Mouse (Mus musculus) layer of hippocampus, postnatal 10 days (tissue): ENCODE data around the gene Cstad. TPM values are rescaled to one million over a fixed set of nuclear protein-coding genes. Genes with fewer than 3 reads are reported as not detected.

Source experiments
- DNase-seq, 2 experiments: peaks; one replicate each; pipeline ENCODE4 v3.0.0; 2021; ENCODE audit warnings: low spot score in 2 of 2
- total RNA-seq, 2 experiments: library from RNA; stranded (reverse); gene quantifications; 2 replicates each; pipeline ENCODE4 v1.2.3; 2021

Gene Cstad
- total RNA-seq, 2 experiments from 2014 or later, result 4.0 to 6.5 TPM

- DNase-seq, result peak in 1 of 2 experiments; percentile 52
Observed at GRCm38 (mm10) chr2:30657674-30658479, 63.0 kb downstream of the Cstad start.

GRCm38 (mm10) chr2:30658480-30658843 lies 63.6 kb downstream of the Cstad start:
- peak; percentile 99 to 100 for DNase-seq

Other genes with a start within 250 kb of the Cstad start
- gene Sh3glb2, start 235.7 kb upstream of the Cstad start, total RNA-seq, result 100 to 1,000 TPM; 209 to 233 TPM
- 100 to 1,000 TPM; 101 to 112 TPM for gene Miga2, start 230.8 kb upstream of the Cstad start, total RNA-seq
- 10 to 100 TPM; 31.7 to 37.4 TPM for gene Dolpp1, start 202.8 kb upstream of the Cstad start, total RNA-seq
- 10 to 100 TPM; 39.0 to 41.9 TPM for gene Crat, start 179.2 kb upstream of the Cstad start, total RNA-seq
- 100 to 1,000 TPM; 144 to 159 TPM for gene Ptpa, start 179.0 kb upstream of the Cstad start, total RNA-seq
- 1 to 10 TPM; 8.0 to 9.6 TPM for gene Ier5l, start 120.8 kb upstream of the Cstad start, total RNA-seq
- gene 1700001O22Rik, start 208.6 kb downstream of the Cstad start, total RNA-seq, result 1 to 10 TPM; 2.0 to 3.2 TPM
- 10 to 100 TPM; 44.9 to 57.7 TPM for gene Ntmt1, start 212.8 kb downstream of the Cstad start, total RNA-seq
- 10 to 100 TPM; 34.9 to 36.1 TPM for gene Asb6, start 235.3 kb downstream of the Cstad start, total RNA-seq
- gene Prrx2, start 239.9 kb downstream of the Cstad start, total RNA-seq, result 1 to 10 TPM; 2.5 to 3.9 TPM